13 mouse cellular contexts compared by ENCODE assay signal in genomic region chr6:38160556-38160955, GRCm38 (mm10). TPM values are rescaled to one million over a fixed set of nuclear protein-coding genes. Genes with fewer than 3 reads are reported as not detected.
A peak's percentile ranks its signal among the peaks of the same experiment; 100 is the strongest.
DNase-seq lines count a peak whose midpoint lies in the region; ATAC-seq and TF ChIP-seq lines count a peak whose summit lies in the region.
"Had no signal": no experiment of that assay in that cellular context is flagged by ENCODE, and none has a peak within 500 bp of the region (broad histone marks: within the 10 kb centered on the region; RNA-seq: fewer than 3 reads in every experiment).

No protein-coding gene starts in this region.

- 0 out of 2 replicates have a peak, but pooled peaks cover 3% of the 10 kb centered on the region for H3K4me1 ChIP-seq in heart, postnatal 0 days (ENCODE audit: control insufficient read depth, insufficient read depth)
- no peaks in the 10 kb centered on the region for H3K4me1 ChIP-seq in heart, embryonic 12.5 days (replicated peaks)
- peaks cover 4% of the 10 kb centered on the region; the same call in 1 of the 2 replicates for H3K4me1 ChIP-seq in forebrain, embryonic 15.5 days
- peaks cover 15% of the 10 kb centered on the region for H3K4me1 ChIP-seq in limb, embryonic 11.5 days (ENCODE audit: control insufficient read depth, insufficient read depth, low read length)

- TF ChIP-seq EP300 in heart, postnatal 0 days (IDR thresholded peaks at IDR 0.05; ENCODE audit: low read depth) = no peak

- H3K4me3 ChIP-seq in heart, postnatal 0 days (ENCODE audit: low read depth, low read length) = no peak overlapping the region
- H3K4me3 ChIP-seq in heart, embryonic 12.5 days = no peak overlapping the region
- H3K4me3 ChIP-seq in forebrain, embryonic 15.5 days = no peak overlapping the region
- no peak overlapping the region for H3K4me3 ChIP-seq in limb, embryonic 11.5 days (ENCODE audit: low read depth, low read length)
- H3K4me3 ChIP-seq: lung, embryonic 15.5 days had no signal

- H3K9me3 ChIP-seq in heart, postnatal 0 days (replicated peaks; ENCODE audit: control insufficient read depth, low read length) = no peaks in the 10 kb centered on the region
- no peaks in the 10 kb centered on the region for H3K9me3 ChIP-seq in heart, embryonic 12.5 days (replicated peaks)
- H3K9me3 ChIP-seq in forebrain, embryonic 15.5 days = no peaks in the 10 kb centered on the region
- H3K9me3 ChIP-seq in limb, embryonic 11.5 days (ENCODE audit: control insufficient read depth, low read length) = no peaks in the 10 kb centered on the region
- H3K9me3 ChIP-seq: lung, embryonic 15.5 days had no signal

- H3K4me2 ChIP-seq in heart, postnatal 0 days (ENCODE audit: low read depth, low read length) = no peak overlapping the region
- no peak overlapping the region for H3K4me2 ChIP-seq in heart, embryonic 12.5 days
- H3K4me2 ChIP-seq in forebrain, embryonic 15.5 days (replicated peaks) = no peak overlapping the region
- H3K4me2 ChIP-seq in limb, embryonic 11.5 days (ENCODE audit: low read depth, severe bottlenecking) = no peak overlapping the region
- H3K4me2 ChIP-seq: lung, embryonic 15.5 days had no signal

- no peaks in the 10 kb centered on the region for H3K27me3 ChIP-seq in heart, postnatal 0 days (ENCODE audit: control insufficient read depth, insufficient read depth, low read length)
- no peaks in the 10 kb centered on the region for H3K27me3 ChIP-seq in heart, embryonic 12.5 days (replicated peaks)
- no peaks in the 10 kb centered on the region for H3K27me3 ChIP-seq in forebrain, embryonic 15.5 days
- no peaks in the 10 kb centered on the region for H3K27me3 ChIP-seq in limb, embryonic 11.5 days (ENCODE audit: control insufficient read depth, insufficient read depth, low read length)
- H3K27me3 ChIP-seq: lung, embryonic 15.5 days had no signal

- 45% methylated on average over 2 of the region's 2 CpGs for WGBS in heart, postnatal 0 days
- 56% methylated on average over 2 of the region's 2 CpGs for WGBS in heart, embryonic 12.5 days
- 63% methylated on average over 2 of the region's 2 CpGs for WGBS in forebrain, embryonic 15.5 days
- WGBS in limb, embryonic 11.5 days = 80% methylated on average over 2 of the region's 2 CpGs

- 0 out of 2 replicates have a peak, but pooled peaks have one; percentile 27 for ATAC-seq in heart, postnatal 0 days (ENCODE audit: insufficient read depth, low read depth)
- ATAC-seq in heart, embryonic 12.5 days (ENCODE audit: insufficient number of reproducible peaks, low FRiP score) = no peak
- peak; percentile 34 for ATAC-seq in CD4-positive, CD25-positive, alpha-beta regulatory T cell, adult 4 months
- no peak; the same call in 1 of the 2 replicates for ATAC-seq in forebrain, embryonic 15.5 days (replicated peaks)
- no peak for ATAC-seq in limb, embryonic 11.5 days (ENCODE audit: insufficient number of reproducible peaks, low FRiP score, low TSS enrichment, low read depth)

- no peak overlapping the region for H3K9ac ChIP-seq in heart, postnatal 0 days (replicated peaks; ENCODE audit: low read depth, low read length)
- no peak overlapping the region for H3K9ac ChIP-seq in heart, embryonic 12.5 days
- no peak overlapping the region for H3K9ac ChIP-seq in forebrain, embryonic 15.5 days (replicated peaks)
- H3K9ac ChIP-seq in limb, embryonic 11.5 days (ENCODE audit: low read length) = no peak overlapping the region
- H3K9ac ChIP-seq: lung, embryonic 15.5 days had no signal

- H3K36me3 ChIP-seq in heart, postnatal 0 days (replicated peaks; ENCODE audit: control insufficient read depth, insufficient read depth, low read length) = no peaks in the 10 kb centered on the region
- 0 out of 2 replicates have a peak, but pooled peaks cover 6% of the 10 kb centered on the region for H3K36me3 ChIP-seq in heart, embryonic 12.5 days
- peaks cover 26% of the 10 kb centered on the region; the same call in 1 of the 2 replicates for H3K36me3 ChIP-seq in forebrain, embryonic 15.5 days
- peaks cover 2% of the 10 kb centered on the region; the same call in 1 of the 2 replicates for H3K36me3 ChIP-seq in limb, embryonic 11.5 days (ENCODE audit: control insufficient read depth, insufficient read depth, low read length)

- no peak for DNase-seq in heart, postnatal 0 days (ENCODE audit: low spot score)
- DNase-seq in limb, embryonic 11.5 days (ENCODE audit: low spot score) = no peak
- DNase-seq in liver = no peak
- no peak for DNase-seq in spleen, adult 12 weeks (ENCODE audit: low spot score)
- no peak for DNase-seq in adrenal gland, postnatal 25 days

- TF ChIP-seq CTCF in heart, postnatal 0 days (IDR thresholded peaks at IDR 0.05; ENCODE audit: low read depth) = no peak

- no peak overlapping the region for H3K27ac ChIP-seq in heart, postnatal 0 days (ENCODE audit: low read depth)
- no peak overlapping the region for H3K27ac ChIP-seq in heart, embryonic 12.5 days (ENCODE audit: poor library complexity, severe bottlenecking)
- H3K27ac ChIP-seq in forebrain, embryonic 15.5 days (replicated peaks) = peak overlapping the region; percentile 76
- H3K27ac ChIP-seq in limb, embryonic 11.5 days (replicated peaks; ENCODE audit: low read depth, low read length) = 0 out of 2 replicates have a peak overlapping the region, but pooled peaks have one; percentile 47
- H3K27ac ChIP-seq: lung, embryonic 15.5 days had no signal

RNA-seq across cellular contexts. Expression of gene Atp6v0a4, which starts 36.2 kb away (rescaled TPM):
- total RNA-seq in heart, postnatal 0 days (2014; rRNA removed; ENCODE audit: low replicate concordance) = 0.04 TPM in 1 of 2 replicates, not detected in the other
- polyA plus RNA-seq in heart, postnatal 0 days (2015; fragmentation: Nextera tagmentation; extraction: Ambion mirVana) = 0.04 and 0.12 TPM in 2 replicates
- 0.06 and 0.15 TPM in 2 replicates for polyA plus RNA-seq in heart, embryonic 12.5 days (2016; fragmentation: Nextera tagmentation; extraction: Ambion mirVana)
- polyA plus RNA-seq in CD4-positive, CD25-positive, alpha-beta regulatory T cell, adult 4 months (2017; shearing (Covaris generic)) = not detected
- 0.19 and 0.38 TPM in 2 replicates for polyA plus RNA-seq in forebrain, embryonic 15.5 days (2015; fragmentation: Nextera tagmentation; extraction: Ambion mirVana)
- polyA plus RNA-seq in limb, embryonic 11.5 days (2014; fragmentation: Nextera tagmentation; extraction: Ambion mirVana) = not detected in 2 replicates
- 0.76 and 0.79 TPM in 2 replicates for total RNA-seq in adrenal gland, postnatal 25 days (2021)
- total RNA-seq: monocyte, adult 5-6 weeks had no signal
- polyA plus RNA-seq: small intestine, adult 2 months had no signal

RNA-seq across cellular contexts. Expression of gene Tmem213, which starts 51.5 kb away (rescaled TPM):
- not detected in 2 replicates for total RNA-seq in heart, postnatal 0 days (2014; rRNA removed; ENCODE audit: low replicate concordance)
- polyA plus RNA-seq in heart, postnatal 0 days (2015; fragmentation: Nextera tagmentation; extraction: Ambion mirVana) = not detected in 2 replicates
- not detected in 2 replicates for polyA plus RNA-seq in heart, embryonic 12.5 days (2016; fragmentation: Nextera tagmentation; extraction: Ambion mirVana)
- polyA plus RNA-seq in CD4-positive, CD25-positive, alpha-beta regulatory T cell, adult 4 months (2017; shearing (Covaris generic)) = not detected
- not detected in 2 replicates for polyA plus RNA-seq in forebrain, embryonic 15.5 days (2015; fragmentation: Nextera tagmentation; extraction: Ambion mirVana)
- not detected in 2 replicates for polyA plus RNA-seq in limb, embryonic 11.5 days (2014; fragmentation: Nextera tagmentation; extraction: Ambion mirVana)
- total RNA-seq in adrenal gland, postnatal 25 days (2021) = not detected in 2 replicates
- total RNA-seq: ES-E14; left cerebral cortex, postnatal 14 days; monocyte, adult 5-6 weeks had no signal
- polyA plus RNA-seq: small intestine, adult 2 months had no signal

Comparison
In these comparisons a context has a peak if more than half of its experiments do, and no peak if none do; other contexts are left out.
1. ATAC-seq: peak in heart, postnatal 0 days (single experiment) and CD4-positive, CD25-positive, alpha-beta regulatory T cell, adult 4 months (single experiment); none in heart, embryonic 12.5 days (single experiment), forebrain, embryonic 15.5 days (single experiment) and limb, embryonic 11.5 days (single experiment).
2. H3K27ac ChIP-seq: peak in forebrain, embryonic 15.5 days (single experiment) and limb, embryonic 11.5 days (single experiment); none in heart, postnatal 0 days (single experiment) and heart, embryonic 12.5 days (single experiment).